Mouse (Mus musculus): ENCODE measurements at regions not wholly inside any gene's neighbourhood (a gene's known extent, or its start where the extent isn't known, plus 50 kb on each side); places are given as distances from the start of the nearest gene placed in this dataset.

GRCm38 (mm10) chr3:35341840-35342239, 412.1 kb upstream of the Atp11b start:
- TF ChIP-seq CTCF (IDR thresholded peaks at IDR 0.05; ENCODE audit: borderline replicate concordance, insufficient read depth, low read length) (no peak), POLR2A (IDR thresholded peaks at IDR 0.05; ENCODE audit: low read depth, low read length) (no peak)
